In genomic region chr9:16502673-16503343, GRCm38 (mm10) we compare ENCODE assay signal across 8 mouse cellular contexts. TPM values are rescaled to one million over a fixed set of nuclear protein-coding genes. Genes with fewer than 3 reads are reported as not detected.
DNase-seq lines count a peak whose midpoint lies in the region; ATAC-seq and TF ChIP-seq lines count a peak whose summit lies in the region.

No protein-coding gene starts in this region.

- H3K4me1 ChIP-seq in olfactory bulb, adult 2 months (ENCODE audit: control insufficient read depth, insufficient read depth, low read length): peaks cover 9% of the 10 kb centered on the region

- 16% methylated on average over 13 of the region's 13 CpGs for WGBS in olfactory bulb, adult 2 months

- peak overlapping the region; percentile 67 for H3K27ac ChIP-seq in olfactory bulb, adult 2 months (ENCODE audit: insufficient read depth, low read depth, low read length)

- TF ChIP-seq POLR2A in olfactory bulb, adult 2 months (IDR thresholded peaks at IDR 0.05; ENCODE audit: insufficient read depth, low read depth, low read length): no peak

- H3K4me3 ChIP-seq in olfactory bulb, adult 2 months (ENCODE audit: insufficient read depth, low read depth, low read length): peak overlapping the region; percentile 84

- peak; percentile 23 to 49 for DNase-seq in cerebellum, postnatal 25 days
- no peak for DNase-seq in cerebellum, adult 9-10 months
- peak; percentile 9 for DNase-seq in lung, postnatal 10 days
- no peak for DNase-seq in lung, postnatal 36 days
- peak; percentile 28 to 34 for DNase-seq in left cerebral cortex, adult 18-20 months (ENCODE audit: low spot score in 2 of 2)
- no peak for DNase-seq in urinary bladder, postnatal 10 days (ENCODE audit: low spot score)

- ATAC-seq in granulocyte monocyte progenitor cell, adult 5-6 weeks (replicated peaks; ENCODE audit: poor library complexity, severe bottlenecking): no peak

- TF ChIP-seq CTCF in olfactory bulb, adult 2 months (IDR thresholded peaks at IDR 0.05; ENCODE audit: insufficient read depth, low read depth, low read length): no peak

RNA-seq across cellular contexts. Expression of gene Fat3, which starts 1.7 kb away (rescaled TPM):
- total RNA-seq in left cerebral cortex, adult 18-20 months (2021): 10 to 100 TPM; 56.2 to 74.4 TPM
- 27.8 TPM in 1 of 2 replicates, not detected in the other for polyA plus RNA-seq in olfactory bulb, adult 2 months (2012; ENCODE audit: insufficient read depth, insufficient read length, low replicate concordance, missing spikeins)
- not detected in 2 replicates for total RNA-seq in granulocyte monocyte progenitor cell, adult 5-6 weeks (2014; fragmentation: Nextera tagmentation)
- not detected in 2 replicates for total RNA-seq in granulocyte monocyte progenitor cell, adult 5-6 weeks (2017)

Comparison
In these comparisons a context has a peak if more than half of its experiments do, and no peak if none do; other contexts are left out.
1. DNase-seq: peak in cerebellum, postnatal 25 days (2 of 2), lung, postnatal 10 days (single experiment) and left cerebral cortex, adult 18-20 months (2 of 2); none in cerebellum, adult 9-10 months (single experiment), lung, postnatal 36 days (single experiment) and urinary bladder, postnatal 10 days (single experiment).
2. RNA of gene Fat3, which starts 1.7 kb away (total RNA-seq): 56.2 to 74.4 TPM in left cerebral cortex, adult 18-20 months; not detected in granulocyte monocyte progenitor cell, adult 5-6 weeks; every median in the first group is over 10 times any median in the second.